Mouse (Mus musculus) embryonic facial prominence, embryonic 14.5 days (tissue): ENCODE measurements around the gene Plcl2. TPM values are rescaled to one million over a fixed set of nuclear protein-coding genes. Genes with fewer than 3 reads are reported as not detected.
A peak's percentile ranks its signal among the peaks of the same experiment; 100 is the strongest.
"Not testable (repeated sequence)": the region's sequence is repeated elsewhere in the genome, so short reads cannot be mapped to it uniquely, and the experiment has no call there.

Source experiments
- ATAC-seq: fragments of 200-750 bp; cut with Nextera tagmentation; 2 replicates; pipeline ENCODE4 v1.8.0; 2017; ENCODE audit warnings: low read depth, moderate number of reproducible peaks, moderate TSS enrichment
- DNase-seq: peaks from one replicate; pipeline ENCODE4 v3.0.0-alpha.2; 2015; ENCODE audit warnings: low spot score
- H3K27ac ChIP-seq: fragments of 300-500 bp; sonication (generic); replicated peaks from 2 replicates; pipeline ENCODE4 v1.5.1; 2014; ENCODE audit warnings: low read depth, mild to moderate bottlenecking, low read length, moderate library complexity
- H3K27me3 ChIP-seq: fragments of 300-500 bp; sonication (generic); replicated peaks from 2 replicates; pipeline ENCODE4 v1.6.1; 2014; ENCODE audit warnings: low read length; ENCODE audit not compliant: control insufficient read depth, insufficient read depth
- H3K36me3 ChIP-seq: fragments of 300-500 bp; sonication (generic); 2 replicates; pipeline ENCODE4 v1.6.1; 2014; ENCODE audit warnings: low read length, mixed read lengths; ENCODE audit not compliant: control insufficient read depth, insufficient read depth
- H3K4me1 ChIP-seq: fragments of 300-500 bp; sonication (generic); 2 replicates; pipeline ENCODE4 v1.6.1; 2014; ENCODE audit warnings: antibody characterized with exemption, low read length; ENCODE audit not compliant: control insufficient read depth, insufficient read depth
- H3K4me2 ChIP-seq: fragments of 300-500 bp; sonication (generic); 2 replicates; pipeline ENCODE4 v1.6.1; 2014; ENCODE audit warnings: low read depth, mild to moderate bottlenecking, low read length, moderate library complexity, mixed read lengths
- H3K4me3 ChIP-seq: fragments of 300-500 bp; sonication (generic); 2 replicates; pipeline ENCODE4 v1.5.1; 2014; ENCODE audit warnings: low read depth, mild to moderate bottlenecking, low read length
- H3K9ac ChIP-seq: fragments of 300-500 bp; sonication (generic); 2 replicates; pipeline ENCODE4 v1.6.1; 2014; ENCODE audit warnings: low read depth, mild to moderate bottlenecking, low read length, moderate library complexity, mixed read lengths
- H3K9me3 ChIP-seq: fragments of 300-500 bp; sonication (generic); 2 replicates; pipeline ENCODE4 v1.6.1; 2016; ENCODE audit warnings: low read length; ENCODE audit not compliant: control insufficient read depth
- WGBS: fragments of 180-500 bp; shearing (Covaris S2); extraction: QIAGEN DNeasy Blood & Tissue Kit; methylation state at CpG from one replicate; pipeline ENCODE4 v1.1.7; 2014; 5-methylcytosine and 5-hydroxymethylcytosine counted together
- polyA plus RNA-seq: library from polyadenylated mRNA; unstranded; fragments of >200 nt; fragmentation: Nextera tagmentation; extraction: Ambion mirVana; gene quantifications from 2 replicates; pipeline ENCODE4 v1.2.1, GENCODE M21; 2014

Gene Plcl2
- polyA plus RNA-seq, 1 experiment from 2014 or later, result 6.4 TPM

DNA sequence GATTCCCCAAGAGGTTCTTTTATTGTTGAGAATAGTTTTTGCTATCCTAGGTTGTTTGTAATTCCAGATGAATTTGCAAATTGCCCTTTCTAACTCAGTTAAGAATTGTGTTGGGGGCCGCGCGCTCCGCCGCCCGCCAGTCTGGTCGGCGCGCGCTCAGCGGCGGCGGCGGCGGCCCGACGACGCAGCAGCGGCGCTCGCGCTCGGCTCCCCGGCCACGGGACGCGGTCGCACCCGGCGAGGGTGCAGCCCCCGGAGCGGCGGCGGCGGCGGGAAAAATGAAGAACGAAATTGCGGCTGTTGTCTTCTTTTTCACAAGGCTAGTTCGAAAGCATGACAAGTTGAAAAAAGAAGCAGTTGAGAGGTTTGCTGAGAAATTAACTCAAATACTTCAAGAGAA is 189.2 kb downstream of the Plcl2 start:
- 0 out of 2 replicates have a peak, but pooled peaks have one; percentile 53 for ATAC-seq
- not testable (repeated sequence) for H3K27me3 ChIP-seq, H3K9ac ChIP-seq, DNase-seq, H3K27ac ChIP-seq, H3K4me1 ChIP-seq, H3K9me3 ChIP-seq, H3K36me3 ChIP-seq
- H3K4me3 ChIP-seq, result peak overlapping the region; percentile 19
- 5% methylated on average over 21 of the region's 39 CpGs for WGBS
- peak overlapping the region; percentile 43 for H3K4me2 ChIP-seq

- H3K4me1 ChIP-seq, result no peaks in the 10 kb centered on the region
- DNase-seq, result peak; percentile 31
- no peak for ATAC-seq
- H3K9me3 ChIP-seq, result no peaks in the 10 kb centered on the region
- H3K4me2 ChIP-seq, result no peak overlapping the region
- no peaks in the 10 kb centered on the region for H3K27me3 ChIP-seq
- H3K27ac ChIP-seq, result no peak overlapping the region
- WGBS, result 71% methylated on average over 7 of the region's 7 CpGs
- no peaks in the 10 kb centered on the region for H3K36me3 ChIP-seq
- H3K9ac ChIP-seq, result no peak overlapping the region
- no peak overlapping the region for H3K4me3 ChIP-seq
Measured at GRCm38 (mm10) chr17:50710497-50711222, 201.5 kb downstream of the Plcl2 start.

GRCm38 (mm10) chr17:50717586-50717985 is 208.4 kb downstream of the Plcl2 start:
- H3K27me3 ChIP-seq, result no peaks in the 10 kb centered on the region
- no peak for DNase-seq
- H3K9me3 ChIP-seq, result peaks cover 2% of the 10 kb centered on the region; the same call in 1 of the 2 replicates
- no peaks in the 10 kb centered on the region for H3K36me3 ChIP-seq
- ATAC-seq, result no peak
- H3K4me3 ChIP-seq, result no peak overlapping the region
- H3K4me1 ChIP-seq, result no peaks in the 10 kb centered on the region
- no peak overlapping the region for H3K27ac ChIP-seq
- 81% methylated on average over 5 of the region's 5 CpGs for WGBS
- H3K9ac ChIP-seq, result no peak overlapping the region
- no peak overlapping the region for H3K4me2 ChIP-seq

DNA sequence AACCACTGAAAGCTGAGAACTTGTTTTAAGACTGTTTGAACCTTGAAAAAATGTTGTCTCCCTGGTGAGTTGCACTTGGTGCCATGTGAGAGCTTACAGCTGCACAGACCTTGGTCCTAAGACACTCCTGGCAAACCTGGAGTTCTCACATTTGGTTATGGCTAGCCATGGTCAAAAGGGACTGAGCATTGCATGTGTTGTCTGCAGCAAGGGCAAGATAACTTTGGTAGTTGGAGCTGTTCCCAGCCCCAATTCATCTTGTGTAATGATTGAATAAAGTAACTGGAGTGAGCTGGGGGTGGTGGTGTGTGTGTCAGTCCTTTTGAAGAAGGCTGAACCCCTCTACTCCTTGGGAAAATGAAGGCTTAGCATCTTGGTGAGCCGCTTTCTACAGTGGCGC is 215.2 kb downstream of the Plcl2 start:
- no peak overlapping the region for H3K4me2 ChIP-seq
- no peak for ATAC-seq
- DNase-seq, result no peak
- no peak overlapping the region for H3K9ac ChIP-seq
- WGBS, result 72% methylated on average over 2 of the region's 2 CpGs
- no peaks in the 10 kb centered on the region for H3K4me1 ChIP-seq
- H3K9me3 ChIP-seq, result no peaks in the 10 kb centered on the region
- no peaks in the 10 kb centered on the region for H3K36me3 ChIP-seq
- no peak overlapping the region for H3K4me3 ChIP-seq
- no peak overlapping the region for H3K27ac ChIP-seq
- no peaks in the 10 kb centered on the region for H3K27me3 ChIP-seq

GRCm38 (mm10) chr17:50726265-50726664 is 217.1 kb downstream of the Plcl2 start:
- 76% methylated on average over 2 of the region's 2 CpGs for WGBS
- DNase-seq, result no peak
- Histone ChIP-seq H3K27me3 (no peaks in the 10 kb centered on the region), H3K4me2 (no peak overlapping the region), H3K4me1 (no peaks in the 10 kb centered on the region), H3K27ac (no peak overlapping the region), H3K9ac (no peak overlapping the region), H3K36me3 (no peaks in the 10 kb centered on the region), H3K4me3 (no peak overlapping the region), H3K9me3 (no peaks in the 10 kb centered on the region)
- no peak for ATAC-seq

- Histone ChIP-seq H3K9me3 (no peaks in the 10 kb centered on the region), H3K27me3 (no peaks in the 10 kb centered on the region), H3K4me1 (no peaks in the 10 kb centered on the region), H3K9ac (no peak overlapping the region), H3K4me2 (no peak overlapping the region), H3K4me3 (no peak overlapping the region), H3K36me3 (no peaks in the 10 kb centered on the region), H3K27ac (no peak overlapping the region)
- ATAC-seq (no peak), DNase-seq (no peak)
- 96% methylated on average over 2 of the region's 2 CpGs for WGBS
Measured at GRCm38 (mm10) chr17:50729031-50729430, 219.8 kb downstream of the Plcl2 start.

GRCm38 (mm10) chr17:50729577-50729976 is 220.4 kb downstream of the Plcl2 start:
- WGBS, result 78% methylated on average over 6 of the region's 6 CpGs
- Histone ChIP-seq H3K4me3 (no peak overlapping the region), H3K9me3 (no peaks in the 10 kb centered on the region), H3K4me1 (no peaks in the 10 kb centered on the region), H3K36me3 (no peaks in the 10 kb centered on the region), H3K9ac (no peak overlapping the region), H3K27ac (no peak overlapping the region), H3K27me3 (no peaks in the 10 kb centered on the region), H3K4me2 (no peak overlapping the region)
- DNase-seq (peak; percentile 12), ATAC-seq (peak; percentile 30; the same call in 1 of the 2 replicates)

- H3K27ac ChIP-seq, result no peak overlapping the region
- 73% methylated on average over 2 of the region's 2 CpGs for WGBS
- ATAC-seq (no peak), DNase-seq (no peak)
- H3K36me3 ChIP-seq, result no peaks in the 10 kb centered on the region
- H3K4me1 ChIP-seq, result no peaks in the 10 kb centered on the region
- no peak overlapping the region for H3K4me2 ChIP-seq
- H3K27me3 ChIP-seq, result no peaks in the 10 kb centered on the region
- H3K9me3 ChIP-seq, result no peaks in the 10 kb centered on the region
- H3K9ac ChIP-seq, result no peak overlapping the region
- no peak overlapping the region for H3K4me3 ChIP-seq
Measured at GRCm38 (mm10) chr17:50730896-50731295, 221.7 kb downstream of the Plcl2 start.

GRCm38 (mm10) chr17:50731876-50732275 is 222.7 kb downstream of the Plcl2 start:
- no peak overlapping the region for H3K27ac ChIP-seq
- DNase-seq (no peak), ATAC-seq (no peak)
- H3K4me1 ChIP-seq, result no peaks in the 10 kb centered on the region
- no peaks in the 10 kb centered on the region for H3K27me3 ChIP-seq
- H3K9me3 ChIP-seq, result no peaks in the 10 kb centered on the region
- no peak overlapping the region for H3K9ac ChIP-seq
- no peak overlapping the region for H3K4me3 ChIP-seq
- WGBS, result 89% methylated on average over 5 of the region's 5 CpGs
- no peaks in the 10 kb centered on the region for H3K36me3 ChIP-seq
- H3K4me2 ChIP-seq, result no peak overlapping the region
